22 mouse cellular contexts compared by ENCODE assay signal in the genomic region with DNA sequence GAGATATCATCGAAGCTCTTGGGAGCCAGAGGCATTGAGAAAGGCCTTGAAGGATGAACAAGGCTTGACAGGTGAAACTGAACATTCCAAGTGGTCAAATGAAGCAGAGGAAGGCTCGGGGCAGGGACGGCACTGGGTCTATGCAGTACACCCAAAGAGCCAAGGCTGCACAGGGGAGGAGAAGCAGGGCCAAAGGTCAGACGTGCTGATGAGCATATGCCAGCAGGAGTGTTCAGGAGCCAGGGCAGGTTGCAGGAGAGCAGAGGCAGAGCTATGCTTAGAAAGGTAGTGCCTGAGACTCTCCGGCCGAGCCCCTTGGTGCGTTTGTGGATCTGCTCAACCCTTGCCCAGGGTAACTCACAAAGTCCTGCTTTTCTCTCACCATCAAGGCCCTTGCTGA. TPM values are rescaled to one million over a fixed set of nuclear protein-coding genes. Genes with fewer than 3 reads are reported as not detected.
DNase-seq lines count a peak whose midpoint lies in the region; ATAC-seq and TF ChIP-seq lines count a peak whose summit lies in the region.
"Had no signal": no experiment of that assay in that cellular context is flagged by ENCODE, and none has a peak within 500 bp of the region (broad histone marks: within the 10 kb centered on the region; RNA-seq: fewer than 3 reads in every experiment).

No protein-coding gene starts in this region.

- no peaks in the 10 kb centered on the region for H3K27me3 ChIP-seq in kidney, adult 2 months (replicated peaks; ENCODE audit: control insufficient read depth, insufficient read depth, low read length)
- no peaks in the 10 kb centered on the region for H3K27me3 ChIP-seq in kidney, embryonic 15.5 days
- no peaks in the 10 kb centered on the region for H3K27me3 ChIP-seq in hindbrain, embryonic 13.5 days
- H3K27me3 ChIP-seq: CH12.LX, Patski had no signal

- TF ChIP-seq CTCF in kidney, adult 2 months (conservative IDR thresholded peaks at IDR 0.05; ENCODE audit: insufficient read depth, insufficient read length, low read depth, low read length) = no peak
- TF ChIP-seq CTCF in layer of hippocampus, adult 2 months (conservative IDR thresholded peaks at IDR 0.05) = no peak
- no peak for TF ChIP-seq CTCF in olfactory bulb, adult 2 months (IDR thresholded peaks at IDR 0.05; ENCODE audit: insufficient read depth, low read depth, low read length)

- no peak for TF ChIP-seq POLR2A in kidney, adult 2 months (IDR thresholded peaks at IDR 0.05; ENCODE audit: low read depth, low read length)
- TF ChIP-seq POLR2A in olfactory bulb, adult 2 months (IDR thresholded peaks at IDR 0.05; ENCODE audit: insufficient read depth, low read depth, low read length) = no peak

- H3K27ac ChIP-seq in kidney, adult 2 months (ENCODE audit: insufficient read depth, low read depth, low read length) = no peak overlapping the region
- no peak overlapping the region for H3K27ac ChIP-seq in kidney, embryonic 15.5 days
- H3K27ac ChIP-seq in layer of hippocampus, adult 2 months = peak overlapping the region; percentile 54; the same call in 1 of the 2 replicates
- H3K27ac ChIP-seq in olfactory bulb, adult 2 months (ENCODE audit: insufficient read depth, low read depth, low read length) = 0 out of 2 replicates have a peak overlapping the region, but pooled peaks have one; percentile 9
- H3K27ac ChIP-seq in hindbrain, embryonic 13.5 days = no peak overlapping the region

- H3K4me1 ChIP-seq in kidney, adult 2 months (ENCODE audit: control insufficient read depth, insufficient read depth, low read length) = no peaks in the 10 kb centered on the region
- peaks cover 35% of the 10 kb centered on the region for H3K4me1 ChIP-seq in kidney, embryonic 15.5 days
- H3K4me1 ChIP-seq in olfactory bulb, adult 2 months (ENCODE audit: control insufficient read depth, insufficient read depth, low read length) = peaks cover 62% of the 10 kb centered on the region
- H3K4me1 ChIP-seq in hindbrain, embryonic 13.5 days (replicated peaks) = peaks cover 24% of the 10 kb centered on the region

- no peak overlapping the region for H3K4me3 ChIP-seq in kidney, adult 2 months (ENCODE audit: insufficient read depth, low read depth, low read length)
- H3K4me3 ChIP-seq in kidney, embryonic 15.5 days (replicated peaks) = no peak overlapping the region
- H3K4me3 ChIP-seq in layer of hippocampus, adult 2 months = no peak overlapping the region
- H3K4me3 ChIP-seq in olfactory bulb, adult 2 months (ENCODE audit: insufficient read depth, low read depth, low read length) = no peak overlapping the region
- no peak overlapping the region for H3K4me3 ChIP-seq in hindbrain, embryonic 13.5 days

- no peaks in the 10 kb centered on the region for H3K9me3 ChIP-seq in kidney, embryonic 15.5 days (replicated peaks)
- H3K9me3 ChIP-seq in hindbrain, embryonic 13.5 days = no peaks in the 10 kb centered on the region
- H3K9me3 ChIP-seq: G1E had no signal

- ATAC-seq in kidney, embryonic 15.5 days (replicated peaks; ENCODE audit: low FRiP score) = no peak
- ATAC-seq in hindbrain, embryonic 13.5 days (ENCODE audit: low FRiP score) = no peak
- ATAC-seq: activated CD4-positive, CD25-positive, alpha-beta regulatory T cell, adult 4 months; CD4-positive, CD25-positive, alpha-beta regulatory T cell, adult 4 months; Patski had no signal

- 64% methylated on average over 7 of the region's 7 CpGs for WGBS in kidney, adult 2 months
- 86% methylated on average over 7 of the region's 7 CpGs for WGBS in kidney, embryonic 15.5 days
- WGBS in olfactory bulb, adult 2 months = 92% methylated on average over 7 of the region's 7 CpGs
- 90% methylated on average over 7 of the region's 7 CpGs for WGBS in hindbrain, embryonic 13.5 days

- H3K9ac ChIP-seq in kidney, embryonic 15.5 days = no peak overlapping the region
- H3K9ac ChIP-seq in hindbrain, embryonic 13.5 days = no peak overlapping the region

- peak; percentile 67 for DNase-seq in kidney, adult 2 months
- peak; percentile 64 for DNase-seq in kidney, adult 9 months
- no peak for DNase-seq in kidney, adult 18-20 months
- no peak for DNase-seq in layer of hippocampus, adult 2 months (ENCODE audit: low spot score in 2 of 2)
- no peak for DNase-seq in layer of hippocampus, adult 8-10 months (ENCODE audit: low spot score in 2 of 2)
- DNase-seq: adrenal gland, adult 2 months; adrenal gland, adult 8-10 months; adrenal gland, postnatal 10 days; adrenal gland, postnatal 14 days; adrenal gland, postnatal 25 days; adrenal gland, postnatal 36 days; B cell, adult 2 months; cerebellum, adult 11 months; cerebellum, adult 11-12 months had no signal

- no peaks in the 10 kb centered on the region for H3K36me3 ChIP-seq in kidney, adult 2 months (ENCODE audit: control insufficient read depth, insufficient read depth, low read length)
- H3K36me3 ChIP-seq in kidney, embryonic 15.5 days = no peaks in the 10 kb centered on the region
- no peaks in the 10 kb centered on the region for H3K36me3 ChIP-seq in hindbrain, embryonic 13.5 days
- H3K36me3 ChIP-seq: G1E had no signal

- no peak overlapping the region for H3K4me2 ChIP-seq in kidney, embryonic 15.5 days
- no peak overlapping the region for H3K4me2 ChIP-seq in hindbrain, embryonic 13.5 days

RNA-seq across cellular contexts. Expression of gene Ncbp1, which starts 41.9 kb away (rescaled TPM):
- polyA plus RNA-seq in kidney, adult 2 months (2012; rRNA removed) = 17.6 and 18.8 TPM in 2 replicates
- 85.7 and 88.3 TPM in 2 replicates for polyA plus RNA-seq in kidney, embryonic 15.5 days (2015; fragmentation: Nextera tagmentation; extraction: Ambion mirVana)
- total RNA-seq in layer of hippocampus, adult 2 months (2021) = 10 to 100 TPM; 57.1 to 57.2 TPM
- total RNA-seq in layer of hippocampus, adult 8-10 months (2022) = 10 to 100 TPM; 46.8 to 57.7 (median 53.6) TPM
- polyA plus RNA-seq in olfactory bulb, adult 2 months (2012; ENCODE audit: insufficient read depth, insufficient read length, low replicate concordance, missing spikeins) = not detected in 2 replicates
- 87.5 and 91.0 TPM in 2 replicates for polyA plus RNA-seq in hindbrain, embryonic 13.5 days (2015; fragmentation: Nextera tagmentation; extraction: Ambion mirVana)

RNA-seq across cellular contexts. Expression of gene Tstd2, which starts 41.9 kb away (rescaled TPM):
- polyA plus RNA-seq in kidney, adult 2 months (2012; rRNA removed) = 14.1 and 14.6 TPM in 2 replicates
- polyA plus RNA-seq in kidney, embryonic 15.5 days (2015; fragmentation: Nextera tagmentation; extraction: Ambion mirVana) = 53.7 and 55.6 TPM in 2 replicates
- 10 to 100 TPM; 15.6 to 18.8 TPM for total RNA-seq in layer of hippocampus, adult 2 months (2021)
- 10 to 100 TPM; 17.1 to 22.0 (median 18.7) TPM for total RNA-seq in layer of hippocampus, adult 8-10 months (2022)
- not detected in 2 replicates for polyA plus RNA-seq in olfactory bulb, adult 2 months (2012; ENCODE audit: insufficient read depth, insufficient read length, low replicate concordance, missing spikeins)
- 37.7 and 42.0 TPM in 2 replicates for polyA plus RNA-seq in hindbrain, embryonic 13.5 days (2015; fragmentation: Nextera tagmentation; extraction: Ambion mirVana)

RNA-seq across cellular contexts. Expression of gene Tmod1, which starts 57.8 kb away (rescaled TPM):
- 0.80 and 2.3 TPM in 2 replicates for polyA plus RNA-seq in kidney, adult 2 months (2012; rRNA removed)
- polyA plus RNA-seq in kidney, embryonic 15.5 days (2015; fragmentation: Nextera tagmentation; extraction: Ambion mirVana) = 8.2 TPM in 2 replicates
- 10 to 100 TPM; 21.5 to 25.9 TPM for total RNA-seq in layer of hippocampus, adult 2 months (2021)
- 10 to 100 TPM; 22.4 to 30.0 (median 28.9) TPM for total RNA-seq in layer of hippocampus, adult 8-10 months (2022)
- not detected in 2 replicates for polyA plus RNA-seq in olfactory bulb, adult 2 months (2012; ENCODE audit: insufficient read depth, insufficient read length, low replicate concordance, missing spikeins)
- 1.9 and 2.1 TPM in 2 replicates for polyA plus RNA-seq in hindbrain, embryonic 13.5 days (2015; fragmentation: Nextera tagmentation; extraction: Ambion mirVana)

Comparison
In these comparisons a context has a peak if more than half of its experiments do, and no peak if none do; other contexts are left out.
1. DNase-seq: peak in kidney, adult 2 months (single experiment) and kidney, adult 9 months (single experiment); none in kidney, adult 18-20 months (single experiment), layer of hippocampus, adult 2 months (0 of 2) and layer of hippocampus, adult 8-10 months (0 of 2).
2. H3K27ac ChIP-seq: peak in layer of hippocampus, adult 2 months (single experiment) and olfactory bulb, adult 2 months (single experiment); none in kidney, adult 2 months (single experiment), kidney, embryonic 15.5 days (single experiment) and hindbrain, embryonic 13.5 days (single experiment).